Mouse (Mus musculus) urinary bladder, adult 18-20 months (tissue): ENCODE measurements at regions not wholly inside any gene's neighbourhood (a gene's known extent, or its start where the extent isn't known, plus 50 kb on each side); places are given as distances from the start of the nearest gene placed in this dataset.

Experiments used
- DNase-seq, 2 experiments: peaks; one replicate each; pipeline ENCODE4 v3.0.0; 2022; ENCODE audit warnings: low spot score in 2 of 2, mixed read lengths in 2 of 2

DNA sequence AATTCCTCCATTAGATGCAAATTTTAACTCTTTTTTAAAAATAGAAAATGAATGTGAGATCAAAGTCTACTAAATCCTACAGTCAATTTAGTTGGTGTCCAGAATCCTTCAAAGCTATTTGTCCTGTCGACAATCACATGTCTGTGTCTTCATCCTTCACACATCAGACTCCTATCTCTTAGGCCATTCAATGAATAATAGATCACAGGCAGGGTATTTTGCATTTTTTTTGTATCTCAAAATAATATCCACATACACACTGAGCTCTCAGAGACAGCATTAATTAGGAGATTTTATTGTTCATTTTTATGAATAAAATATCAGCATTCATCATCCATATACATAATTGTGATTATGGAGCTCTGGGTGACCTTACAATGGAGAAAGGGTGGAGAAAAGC is 427.2 kb downstream of the Hao1 start:
- DNase-seq = no peak

DNA sequence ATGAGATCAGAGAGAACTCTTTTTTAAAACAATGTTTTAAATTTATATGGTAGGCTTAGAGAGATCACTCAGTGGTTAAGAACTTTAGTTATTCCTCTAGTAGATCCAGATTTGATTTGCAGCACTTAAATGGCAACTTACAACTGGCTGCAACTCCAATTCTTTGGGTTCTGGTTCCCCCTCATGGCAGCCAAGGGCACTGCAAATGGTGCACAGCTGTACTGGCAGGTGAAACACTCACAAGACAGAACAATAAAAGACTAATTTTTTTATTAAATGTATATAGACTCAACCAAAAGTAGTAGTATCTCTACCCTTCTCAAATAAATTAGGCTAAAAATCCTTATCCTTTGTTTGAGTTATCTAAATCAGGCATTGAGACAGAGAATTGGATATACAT is 446.9 kb downstream of the Hao1 start:
- DNase-seq = no peak

DNA sequence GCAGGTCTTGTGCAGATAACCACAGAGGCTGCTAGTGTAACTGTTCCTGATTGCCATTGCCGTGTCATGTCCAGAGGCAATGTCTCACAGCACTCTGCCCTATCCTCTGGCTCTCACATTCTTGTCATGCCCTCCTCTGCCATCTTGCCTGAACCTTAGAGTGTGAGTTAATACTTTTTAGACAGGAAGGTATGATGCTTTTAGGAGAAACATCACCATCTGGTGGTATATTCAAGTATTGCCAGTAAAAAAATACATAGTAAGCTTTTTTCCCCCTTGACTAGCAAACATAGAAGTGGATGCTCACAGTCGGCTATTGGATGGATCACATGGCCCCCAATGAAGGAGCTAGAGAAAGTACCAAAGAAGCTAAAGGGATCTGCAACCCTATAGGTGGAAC is 465.8 kb downstream of the Hao1 start:
- no peak for DNase-seq

DNA sequence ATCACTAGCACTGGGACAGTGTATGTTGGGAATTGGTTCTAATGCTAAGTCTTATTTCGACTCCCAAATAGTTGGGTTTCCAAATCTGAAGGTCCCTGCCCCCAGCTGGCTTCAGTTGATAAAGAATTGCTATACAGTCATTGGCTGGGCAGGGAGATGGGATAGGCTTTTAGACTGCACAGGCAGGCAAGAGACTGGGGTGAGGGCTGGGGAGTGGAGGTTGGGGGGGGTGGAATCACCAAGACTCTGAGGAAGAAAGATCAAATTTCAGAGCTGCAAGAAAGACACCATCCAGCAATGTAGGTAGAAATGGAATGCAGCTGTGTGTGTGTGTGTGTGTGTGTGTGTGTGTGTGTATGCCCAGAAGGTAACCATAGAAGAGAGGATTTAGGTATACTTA is 474.0 kb downstream of the Hao1 start:
- no peak for DNase-seq

DNA sequence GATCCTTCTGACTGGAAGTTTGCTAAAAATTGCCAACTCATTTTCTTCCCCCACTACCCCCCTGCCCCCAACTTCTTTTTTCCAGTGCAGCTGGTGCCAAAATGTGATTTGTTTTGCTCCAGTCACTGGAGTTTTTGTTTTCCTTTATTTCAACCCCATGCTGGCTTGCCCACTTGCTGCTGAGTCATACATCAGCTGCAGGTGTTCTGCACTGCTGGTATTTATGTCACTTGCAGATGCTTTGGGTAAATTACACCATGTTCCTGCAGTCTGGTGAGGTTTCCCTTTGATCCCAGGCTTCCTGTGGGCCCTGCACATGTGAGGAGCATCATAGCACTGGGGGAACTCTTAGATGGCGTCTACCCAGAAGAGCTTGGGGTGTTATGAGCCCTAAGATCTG is 476.2 kb downstream of the Hao1 start:
- no peak for DNase-seq

DNA sequence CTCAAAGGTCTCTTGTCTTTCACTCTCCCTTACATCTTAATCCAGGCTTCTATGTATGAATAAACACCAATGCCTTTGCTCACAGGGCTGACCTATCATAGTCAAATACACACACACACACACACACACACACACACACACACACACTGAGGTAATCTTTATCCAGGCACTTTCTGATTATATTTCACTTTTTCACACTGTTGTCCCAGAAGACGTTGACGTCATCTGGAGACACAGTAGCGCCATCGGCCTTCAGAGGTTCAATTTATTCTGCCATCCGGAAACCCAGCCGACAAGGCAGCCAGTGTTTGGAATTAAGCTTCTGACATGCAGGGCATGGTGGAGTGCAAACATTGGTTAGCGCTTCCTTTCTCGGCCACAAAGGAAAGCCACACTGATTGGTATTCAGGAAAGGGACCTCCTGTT is 486.2 kb downstream of the Hao1 start:
- DNase-seq = no peak

DNA sequence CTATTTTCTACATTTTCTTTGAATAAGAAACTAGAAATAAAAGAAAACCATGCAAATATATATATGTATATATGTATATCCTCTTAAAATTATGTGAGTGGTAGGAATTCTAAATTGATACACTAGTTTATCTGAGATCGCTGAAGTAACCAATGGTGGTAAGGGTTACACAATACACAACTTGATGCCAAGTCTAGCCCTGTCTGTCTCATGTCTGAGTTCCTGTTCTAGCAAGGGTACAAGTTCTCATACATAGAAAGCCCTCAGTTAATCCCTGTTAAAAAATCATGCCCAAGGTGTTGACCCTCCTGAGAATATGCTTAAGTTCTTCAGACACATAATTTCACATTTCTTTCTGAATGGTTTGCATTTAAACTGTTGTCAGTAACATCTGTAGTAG is 486.8 kb downstream of the Hao1 start:
- DNase-seq = no peak

DNA sequence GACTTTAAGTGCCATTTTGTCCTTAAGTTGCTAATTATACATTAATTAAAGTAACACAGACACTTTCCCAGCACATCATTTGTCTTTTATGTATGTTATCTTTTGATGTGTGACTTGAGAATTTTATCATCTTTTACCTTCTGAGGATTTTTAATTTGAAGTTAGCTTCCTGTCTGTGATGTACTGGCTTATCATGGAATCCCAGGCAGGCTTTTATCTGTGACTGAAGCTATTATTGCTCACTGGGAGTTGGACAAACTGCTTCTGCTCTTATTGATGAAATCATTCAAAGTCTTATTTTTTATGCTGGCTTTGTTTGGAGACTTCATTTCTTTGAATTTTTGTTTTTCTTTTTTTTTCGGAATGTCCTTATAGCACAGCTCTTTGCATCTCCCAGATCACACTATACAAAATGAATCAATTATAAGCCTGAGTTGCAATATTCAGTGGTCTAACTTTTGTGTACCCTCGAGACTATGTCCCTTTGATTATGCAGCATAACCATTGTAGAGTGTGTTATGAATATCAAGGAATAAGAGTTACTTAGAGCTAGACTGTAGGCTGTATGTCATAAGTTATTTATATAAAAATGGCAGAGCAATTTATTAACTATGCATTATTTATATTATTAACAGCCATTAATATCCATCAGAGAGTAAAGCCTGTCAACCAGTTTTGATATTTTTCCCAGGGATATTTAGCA is 494.1 kb downstream of the Hao1 start:
- no peak for DNase-seq

DNA sequence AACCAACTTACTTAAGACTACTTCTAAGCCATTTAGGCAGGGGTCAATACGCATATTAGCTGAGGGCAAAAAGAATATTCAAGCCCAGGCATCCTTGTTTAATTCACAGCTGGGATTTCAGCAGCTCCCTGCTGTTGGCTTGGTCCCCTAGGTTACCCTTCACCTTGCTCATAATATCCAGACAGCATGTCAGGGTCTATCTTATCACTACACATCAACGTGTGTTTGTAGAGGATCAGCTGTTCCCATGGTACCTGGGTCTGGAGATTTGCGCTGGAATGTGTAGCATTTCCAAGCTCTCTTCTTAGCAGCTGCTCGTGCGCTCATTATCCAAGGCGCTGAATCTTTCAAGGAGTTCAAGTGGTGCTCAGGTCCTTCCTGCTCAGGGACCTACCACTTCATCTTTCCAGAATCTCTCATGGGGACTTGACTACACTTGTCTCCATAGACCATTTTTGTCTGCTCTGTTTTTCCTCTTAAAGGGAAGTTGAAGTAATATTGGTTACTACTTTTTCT is 484.5 kb downstream of the Bmp2 start:
- DNase-seq = no peak

DNA sequence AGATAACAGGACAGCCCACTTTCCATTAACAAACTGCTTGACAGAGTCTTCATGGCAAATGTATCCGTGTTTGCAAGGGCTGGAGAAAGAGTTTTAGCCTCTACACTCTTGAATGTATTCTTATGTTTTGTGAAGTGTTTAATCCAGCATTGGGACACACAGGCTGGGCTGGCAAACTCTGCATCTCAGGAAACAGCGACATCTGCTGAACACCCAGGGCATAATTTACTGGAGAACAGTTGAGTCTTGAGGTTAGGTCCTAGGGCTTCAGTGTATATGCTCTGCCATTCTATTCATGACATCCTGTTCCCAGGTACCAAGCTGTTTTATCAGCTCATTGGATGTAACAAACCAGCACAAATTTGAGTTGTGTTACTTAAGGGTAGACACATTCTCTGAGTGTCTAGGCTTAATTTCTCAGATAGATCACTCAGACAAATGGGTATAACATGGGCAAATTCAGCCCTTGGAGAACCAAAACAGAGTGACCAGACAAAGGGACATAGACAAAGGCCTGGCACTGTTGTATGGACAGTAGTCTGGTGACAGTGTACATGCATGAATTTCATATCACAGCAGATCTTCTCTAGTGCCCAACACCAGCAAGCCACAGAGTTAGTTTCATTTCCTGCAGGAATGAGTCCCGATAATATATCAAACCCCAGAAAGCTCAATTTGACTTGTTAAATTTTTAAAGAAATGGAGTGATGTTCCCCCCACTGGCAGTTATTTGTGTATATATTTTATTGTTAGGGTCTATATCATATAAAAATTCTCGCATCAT is 477.9 kb downstream of the Bmp2 start:
- DNase-seq = peak; percentile 11 to 13

DNA sequence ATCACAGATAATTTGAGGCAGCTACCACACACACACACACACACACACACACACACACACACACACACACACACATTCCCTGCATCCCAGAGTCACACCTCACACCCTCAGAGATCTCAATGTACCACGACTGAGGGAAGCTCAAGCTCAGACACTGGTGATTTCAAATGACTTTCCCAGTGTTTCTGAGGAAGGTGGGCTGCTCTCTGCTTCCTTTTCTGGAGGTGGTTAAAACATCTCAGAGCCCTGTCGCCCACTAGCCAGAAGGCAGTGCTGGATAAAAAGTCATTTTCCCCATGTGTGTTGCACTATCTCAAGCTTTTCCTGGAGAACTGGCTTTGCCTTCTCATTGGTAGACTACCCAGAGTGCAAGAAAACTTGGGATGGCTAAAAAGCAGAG is 477.2 kb downstream of the Bmp2 start:
- DNase-seq = no peak

DNA sequence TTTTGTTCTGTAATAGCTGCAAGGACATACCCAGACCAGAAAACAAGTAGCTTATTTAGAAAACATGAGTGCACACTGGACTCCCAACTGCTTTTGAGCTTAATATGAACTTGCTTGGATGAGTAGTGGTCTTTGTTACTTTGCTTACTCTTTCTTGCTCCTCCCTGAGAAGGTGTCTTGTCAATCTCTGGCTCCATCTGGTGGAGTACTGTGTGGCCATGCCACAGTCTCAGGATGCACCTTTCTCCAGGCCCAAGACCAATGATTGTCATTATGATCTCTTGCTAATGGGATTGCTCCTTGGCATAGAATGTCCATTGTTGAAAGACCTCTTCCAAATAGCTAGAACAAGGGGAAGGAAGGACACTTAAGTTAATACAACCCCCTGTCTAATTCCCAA is 465.1 kb downstream of the Bmp2 start:
- DNase-seq = peak in 1 of 2 experiments; percentile 1

DNA sequence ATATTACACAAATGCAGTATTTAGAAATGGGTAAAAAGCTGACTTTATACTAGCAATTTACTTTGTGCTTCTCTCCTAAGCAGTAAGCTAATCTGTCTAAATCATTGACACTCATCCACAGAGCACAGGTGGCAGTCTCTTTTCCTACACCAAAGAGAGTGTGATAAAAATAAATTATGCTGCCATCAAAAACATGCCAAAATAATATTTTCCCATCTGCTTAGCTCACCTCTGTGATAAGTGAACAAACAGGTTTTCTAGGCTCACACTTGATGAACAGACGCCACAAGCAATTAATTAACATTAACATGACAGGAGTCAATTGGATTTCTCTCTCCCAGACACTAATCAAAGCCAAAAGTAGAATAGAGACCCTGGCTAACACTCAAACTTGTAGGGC is 451.2 kb downstream of the Bmp2 start:
- no peak for DNase-seq

DNA sequence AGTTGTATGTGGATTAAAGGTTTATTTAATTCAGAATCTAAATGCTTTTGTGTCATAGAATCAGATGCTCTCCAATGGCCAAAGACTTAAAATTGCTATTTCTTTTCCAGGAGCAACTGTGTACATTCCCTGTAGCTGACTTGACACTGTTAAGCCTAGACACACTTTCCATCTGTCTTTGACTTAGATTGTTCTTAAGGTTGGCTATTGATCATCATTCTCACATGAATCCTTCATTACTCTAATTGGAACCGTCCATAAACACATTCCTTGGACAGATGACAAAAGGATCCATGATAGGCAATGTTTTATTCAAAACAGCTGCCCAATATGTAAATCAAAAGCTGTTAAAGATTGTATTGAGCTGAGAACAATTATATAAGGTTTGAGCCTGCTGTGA is 442.8 kb downstream of the Bmp2 start:
- no peak for DNase-seq

DNA sequence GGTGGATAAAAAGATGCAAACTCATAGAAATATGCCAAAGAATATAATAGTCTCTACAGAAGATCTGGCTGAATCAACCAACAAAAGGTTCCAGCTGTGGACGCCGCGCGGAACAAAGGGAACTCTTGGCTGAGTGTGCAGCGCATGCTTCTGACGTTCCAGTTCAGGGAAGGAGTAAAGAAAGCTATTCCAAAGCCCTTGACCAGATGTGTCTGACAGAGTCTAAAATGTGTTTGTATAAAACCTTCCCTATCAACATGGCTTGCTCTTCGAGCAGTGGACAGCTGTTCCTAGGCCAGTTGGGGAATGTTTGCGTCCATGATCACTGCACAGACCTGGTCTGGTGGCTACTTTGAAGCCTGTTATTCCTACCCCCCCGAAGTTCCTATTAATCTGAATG is 442.4 kb downstream of the Bmp2 start:
- no peak for DNase-seq

DNA sequence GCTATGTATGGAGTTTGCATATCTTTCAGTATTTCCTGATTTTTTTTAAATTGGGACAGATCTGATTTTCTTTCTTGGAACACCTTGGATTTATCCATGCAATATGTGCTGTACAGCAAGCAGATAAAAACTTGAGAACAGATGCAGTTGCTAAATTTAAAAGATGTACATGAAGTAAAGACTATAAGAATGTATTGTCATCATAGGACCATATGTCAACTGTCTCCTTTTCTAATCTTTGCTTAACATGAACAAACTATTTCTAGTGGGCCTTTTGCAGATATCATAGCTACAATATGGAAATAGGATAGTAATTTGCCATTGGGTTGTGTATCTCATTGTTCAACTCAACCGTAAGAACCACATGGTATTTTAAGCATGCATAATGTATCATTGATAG is 435.7 kb downstream of the Bmp2 start:
- DNase-seq = no peak
